Mouse (Mus musculus): ENCODE data around the gene Limch1. TPM values are rescaled to one million over a fixed set of nuclear protein-coding genes. Genes with fewer than 3 reads are reported as not detected.

The Limch1 gene
- polyA plus RNA-seq, 1 experiment from 2014 or later, result 37.5 TPM

- WGBS, result 56% methylated on average over 9 of the region's 9 CpGs
- H3K27me3 ChIP-seq (ENCODE audit: insufficient read depth, low read length), result no peaks in the 10 kb centered on the region
- H3K36me3 ChIP-seq (ENCODE audit: insufficient read depth, low read length), result no peaks in the 10 kb centered on the region
- H3K9ac ChIP-seq (replicated peaks; ENCODE audit: low read length), result no peak overlapping the region
- no peak overlapping the region for H3K27ac ChIP-seq (ENCODE audit: low read length)
- no peaks in the 10 kb centered on the region for H3K9me3 ChIP-seq (ENCODE audit: low read length)
- no peak for ATAC-seq (ENCODE audit: low FRiP score, low TSS enrichment)
- H3K4me3 ChIP-seq (ENCODE audit: low read length), result no peak overlapping the region
- no peak overlapping the region for H3K4me2 ChIP-seq (replicated peaks; ENCODE audit: low read depth, low read length)
- no peaks in the 10 kb centered on the region for H3K4me1 ChIP-seq (ENCODE audit: insufficient read depth, low read length)
Measured at GRCm38 (mm10) chr5:66898811-66899430, 153.3 kb downstream of the Limch1 start.

- H3K4me1 ChIP-seq (ENCODE audit: insufficient read depth, low read length), result 0 out of 2 replicates have a peak, but pooled peaks cover 8% of the 10 kb centered on the region
- H3K4me2 ChIP-seq (replicated peaks; ENCODE audit: low read depth, low read length), result no peak overlapping the region
- 95% methylated on average over 4 of the region's 4 CpGs for WGBS
- no peaks in the 10 kb centered on the region for H3K9me3 ChIP-seq (ENCODE audit: low read length)
- H3K9ac ChIP-seq (replicated peaks; ENCODE audit: low read length), result no peak overlapping the region
- H3K4me3 ChIP-seq (ENCODE audit: low read length), result no peak overlapping the region
- no peak for ATAC-seq (ENCODE audit: low FRiP score, low TSS enrichment)
- no peaks in the 10 kb centered on the region for H3K36me3 ChIP-seq (ENCODE audit: insufficient read depth, low read length)
- no peaks in the 10 kb centered on the region for H3K27me3 ChIP-seq (ENCODE audit: insufficient read depth, low read length)
- H3K27ac ChIP-seq (ENCODE audit: low read length), result no peak overlapping the region
Measured at GRCm38 (mm10) chr5:66901116-66901515, 155.5 kb downstream of the Limch1 start.

- no peaks in the 10 kb centered on the region for H3K9me3 ChIP-seq (ENCODE audit: low read length)
- no peak overlapping the region for H3K4me2 ChIP-seq (replicated peaks; ENCODE audit: low read depth, low read length)
- no peak overlapping the region for H3K9ac ChIP-seq (replicated peaks; ENCODE audit: low read length)
- no peak overlapping the region for H3K4me3 ChIP-seq (ENCODE audit: low read length)
- 0 out of 2 replicates have a peak, but pooled peaks cover 8% of the 10 kb centered on the region for H3K4me1 ChIP-seq (ENCODE audit: insufficient read depth, low read length)
- H3K36me3 ChIP-seq (ENCODE audit: insufficient read depth, low read length), result no peaks in the 10 kb centered on the region
- WGBS, result 39% methylated on average over 6 of the region's 6 CpGs
- no peaks in the 10 kb centered on the region for H3K27me3 ChIP-seq (ENCODE audit: insufficient read depth, low read length)
- H3K27ac ChIP-seq (ENCODE audit: low read length), result no peak overlapping the region
- no peak for ATAC-seq (ENCODE audit: low FRiP score, low TSS enrichment)
Measured at GRCm38 (mm10) chr5:66904835-66905234, 159.2 kb downstream of the Limch1 start.

GRCm38 (mm10) chr5:66908883-66909282 lies 163.3 kb downstream of the Limch1 start:
- Histone ChIP-seq H3K27me3 (ENCODE audit: insufficient read depth, low read length) (no peaks in the 10 kb centered on the region), H3K36me3 (ENCODE audit: insufficient read depth, low read length) (no peaks in the 10 kb centered on the region), H3K4me2 (replicated peaks; ENCODE audit: low read depth, low read length) (no peak overlapping the region), H3K4me3 (ENCODE audit: low read length) (no peak overlapping the region), H3K9ac (replicated peaks; ENCODE audit: low read length) (no peak overlapping the region), H3K4me1 (ENCODE audit: insufficient read depth, low read length) (0 out of 2 replicates have a peak, but pooled peaks cover 8% of the 10 kb centered on the region), H3K27ac (ENCODE audit: low read length) (no peak overlapping the region), H3K9me3 (ENCODE audit: low read length) (peaks cover 5% of the 10 kb centered on the region)
- 87% methylated on average over 9 of the region's 9 CpGs for WGBS
- no peak for ATAC-seq (ENCODE audit: low FRiP score, low TSS enrichment)

GRCm38 (mm10) chr5:66909962-66910361 lies 164.3 kb downstream of the Limch1 start:
- no peak overlapping the region for H3K4me2 ChIP-seq (replicated peaks; ENCODE audit: low read depth, low read length)
- 37% methylated on average over 2 of the region's 2 CpGs for WGBS
- no peaks in the 10 kb centered on the region for H3K36me3 ChIP-seq (ENCODE audit: insufficient read depth, low read length)
- H3K4me3 ChIP-seq (ENCODE audit: low read length), result no peak overlapping the region
- H3K27ac ChIP-seq (ENCODE audit: low read length), result no peak overlapping the region
- H3K27me3 ChIP-seq (ENCODE audit: insufficient read depth, low read length), result no peaks in the 10 kb centered on the region
- H3K4me1 ChIP-seq (ENCODE audit: insufficient read depth, low read length), result peaks cover 8% of the 10 kb centered on the region
- no peak for ATAC-seq (ENCODE audit: low FRiP score, low TSS enrichment)
- H3K9me3 ChIP-seq (ENCODE audit: low read length), result peaks cover 5% of the 10 kb centered on the region
- H3K9ac ChIP-seq (replicated peaks; ENCODE audit: low read length), result no peak overlapping the region

- H3K9me3 ChIP-seq (ENCODE audit: low read length), result peaks cover 5% of the 10 kb centered on the region
- WGBS, result 97% methylated on average over 9 of the region's 9 CpGs
- H3K27ac ChIP-seq (ENCODE audit: low read length), result no peak overlapping the region
- H3K4me3 ChIP-seq (ENCODE audit: low read length), result no peak overlapping the region
- no peak overlapping the region for H3K9ac ChIP-seq (replicated peaks; ENCODE audit: low read length)
- no peak overlapping the region for H3K4me2 ChIP-seq (replicated peaks; ENCODE audit: low read depth, low read length)
- no peaks in the 10 kb centered on the region for H3K36me3 ChIP-seq (ENCODE audit: insufficient read depth, low read length)
- no peak for ATAC-seq (ENCODE audit: low FRiP score, low TSS enrichment)
- H3K27me3 ChIP-seq (ENCODE audit: insufficient read depth, low read length), result no peaks in the 10 kb centered on the region
- H3K4me1 ChIP-seq (ENCODE audit: insufficient read depth, low read length), result peaks cover 8% of the 10 kb centered on the region
Measured at GRCm38 (mm10) chr5:66910610-66911009, 165.0 kb downstream of the Limch1 start.

GRCm38 (mm10) chr5:66911068-66911467 lies 165.4 kb downstream of the Limch1 start:
- Histone ChIP-seq H3K9ac (replicated peaks; ENCODE audit: low read length) (no peak overlapping the region), H3K36me3 (ENCODE audit: insufficient read depth, low read length) (no peaks in the 10 kb centered on the region), H3K9me3 (ENCODE audit: low read length) (peaks cover 5% of the 10 kb centered on the region), H3K4me3 (ENCODE audit: low read length) (no peak overlapping the region), H3K27ac (ENCODE audit: low read length) (no peak overlapping the region), H3K4me1 (ENCODE audit: insufficient read depth, low read length) (peaks cover 11% of the 10 kb centered on the region), H3K4me2 (replicated peaks; ENCODE audit: low read depth, low read length) (no peak overlapping the region), H3K27me3 (ENCODE audit: insufficient read depth, low read length) (no peaks in the 10 kb centered on the region)
- WGBS, result 94% methylated on average over 4 of the region's 4 CpGs
- ATAC-seq (ENCODE audit: low FRiP score, low TSS enrichment), result no peak

GRCm38 (mm10) chr5:66913791-66914190 lies 168.2 kb downstream of the Limch1 start:
- WGBS, result 86% methylated on average over 6 of the region's 6 CpGs
- no peak for ATAC-seq (ENCODE audit: low FRiP score, low TSS enrichment)

GRCm38 (mm10) chr5:66917353-66918315 lies 172.0 kb downstream of the Limch1 start:
- ATAC-seq (ENCODE audit: low FRiP score, low TSS enrichment), result no peak
- WGBS, result 80% methylated on average over 8 of the region's 8 CpGs
- H3K4me3 ChIP-seq (ENCODE audit: low read length), result no peak overlapping the region

More at GRCm38 (mm10) chr5:66913791-66914190, 168.2 kb downstream of the Limch1 start:
- H3K27me3 ChIP-seq (ENCODE audit: insufficient read depth, low read length), result no peaks in the 10 kb centered on the region
- H3K4me1 ChIP-seq (ENCODE audit: insufficient read depth, low read length), result peaks cover 30% of the 10 kb centered on the region
- no peak overlapping the region for H3K27ac ChIP-seq (ENCODE audit: low read length)
- no peaks in the 10 kb centered on the region for H3K36me3 ChIP-seq (ENCODE audit: insufficient read depth, low read length)
- H3K4me3 ChIP-seq (ENCODE audit: low read length), result no peak overlapping the region
- peaks cover 5% of the 10 kb centered on the region for H3K9me3 ChIP-seq (ENCODE audit: low read length)
- H3K4me2 ChIP-seq (replicated peaks; ENCODE audit: low read depth, low read length), result no peak overlapping the region
- no peak overlapping the region for H3K9ac ChIP-seq (replicated peaks; ENCODE audit: low read length)

More at GRCm38 (mm10) chr5:66917353-66918315, 172.0 kb downstream of the Limch1 start:
- Histone ChIP-seq H3K4me2 (replicated peaks; ENCODE audit: low read depth, low read length) (no peak overlapping the region), H3K36me3 (ENCODE audit: insufficient read depth, low read length) (no peaks in the 10 kb centered on the region), H3K27me3 (ENCODE audit: insufficient read depth, low read length) (no peaks in the 10 kb centered on the region), H3K9ac (replicated peaks; ENCODE audit: low read length) (no peak overlapping the region), H3K4me1 (ENCODE audit: insufficient read depth, low read length) (peaks cover 36% of the 10 kb centered on the region), H3K9me3 (ENCODE audit: low read length) (no peaks in the 10 kb centered on the region), H3K27ac (ENCODE audit: low read length) (no peak overlapping the region; the same call in 1 of the 2 replicates)
